Mouse (Mus musculus): ENCODE measurements around the gene Fam53a. TPM values are rescaled to one million over a fixed set of nuclear protein-coding genes. Genes with fewer than 3 reads are reported as not detected.

Fam53a gene
- polyA plus RNA-seq, 1 experiment from 2014 or later: 80.0 TPM

GRCm38 (mm10) chr5:33654424-33654823, 25.0 kb upstream of the Fam53a start:
- H3K4me2 ChIP-seq (replicated peaks): no peak overlapping the region
- H3K36me3 ChIP-seq: peaks cover 32% of the 10 kb centered on the region
- 91% methylated on average over 13 of the region's 13 CpGs for WGBS
- H3K27me3 ChIP-seq: no peaks in the 10 kb centered on the region
- H3K27ac ChIP-seq: no peak overlapping the region
- H3K4me3 ChIP-seq: no peak overlapping the region
- no peak for ATAC-seq (ENCODE audit: low FRiP score, low read depth)
- no peaks in the 10 kb centered on the region for H3K9me3 ChIP-seq
- peak overlapping the region; percentile 26; the same call in 1 of the 2 replicates for H3K9ac ChIP-seq
- H3K4me1 ChIP-seq: peaks cover 50% of the 10 kb centered on the region

- Histone ChIP-seq H3K27ac (peak overlapping the region; percentile 81; the same call in 1 of the 2 replicates), H3K9me3 (no peaks in the 10 kb centered on the region), H3K4me2 (replicated peaks) (peak overlapping the region; percentile 84), H3K27me3 (no peaks in the 10 kb centered on the region), H3K9ac (peak overlapping the region; percentile 63), H3K4me3 (peak overlapping the region; percentile 80), H3K36me3 (peaks cover 47% of the 10 kb centered on the region), H3K4me1 (peaks cover 46% of the 10 kb centered on the region)
- WGBS: 1% methylated on average over 9 of the region's 9 CpGs
- peak; percentile 20 for ATAC-seq (ENCODE audit: low FRiP score, low read depth)
Observed at GRCm38 (mm10) chr5:33652783-33653173, 23.3 kb upstream of the Fam53a start.

DNA sequence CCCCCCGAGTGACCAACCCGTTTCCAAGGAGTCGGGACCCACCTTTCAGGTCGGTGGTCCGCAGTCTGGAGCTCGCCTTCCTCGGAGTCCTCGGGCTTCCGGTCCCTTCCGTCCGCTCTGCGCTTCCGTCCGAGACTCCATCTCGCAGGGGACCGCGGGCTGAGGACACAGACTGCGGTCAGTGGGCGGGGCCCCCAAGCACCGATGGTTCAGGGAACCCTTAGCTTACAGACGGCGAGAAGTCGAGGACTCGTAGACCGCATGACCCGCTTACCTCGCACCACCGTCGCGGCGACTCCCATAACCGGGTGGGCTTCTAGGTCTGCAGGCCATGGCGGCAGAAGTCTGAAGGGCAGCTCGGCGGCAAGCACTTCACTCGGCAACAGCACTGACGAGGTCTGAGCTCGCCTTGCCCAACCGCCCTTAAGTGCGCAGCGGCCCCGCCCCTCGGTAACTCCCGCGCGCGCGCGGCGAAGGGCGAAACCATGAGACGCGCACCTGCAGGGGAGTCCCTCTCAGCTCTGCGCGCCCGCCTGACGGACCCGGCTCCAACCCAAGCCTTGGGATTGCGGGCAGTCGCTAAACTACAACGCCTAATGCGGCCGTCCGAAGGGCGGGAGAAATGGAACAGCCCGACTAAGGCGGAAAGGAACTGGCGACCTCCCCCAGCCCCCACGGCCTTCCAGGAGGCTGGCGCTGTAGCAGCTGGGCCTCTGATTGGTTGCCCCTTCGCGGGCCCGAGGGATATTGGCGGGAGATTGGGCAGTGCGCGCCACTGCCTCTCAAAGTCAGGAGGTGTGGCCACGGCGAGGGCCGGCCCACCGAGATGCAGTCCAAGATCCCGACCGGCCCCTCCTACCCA, 22.7 kb upstream of the Fam53a start, which contains the start of gene Slbp:
Gene Slbp (minus strand): TSS at position 654 of the 862 bp plus-strand sequence.
- Histone ChIP-seq H3K27me3 (no peaks in the 10 kb centered on the region), H3K9me3 (no peaks in the 10 kb centered on the region), H3K4me2 (replicated peaks) (peak within 1 kb of the TSS; percentile 84), H3K36me3 (peaks cover 53% of the 10 kb centered on the region), H3K4me3 (peak within 1 kb of the TSS; percentile 80), H3K4me1 (peaks cover 45% of the 10 kb centered on the region), H3K9ac (peak within 1 kb of the TSS; percentile 88), H3K27ac (peak within 1 kb of the TSS; percentile 93)
- WGBS: under 1% methylated on average over 82 of the region's 82 CpGs
- ATAC-seq (ENCODE audit: low FRiP score, low read depth): peak; percentile 97

- H3K27me3 ChIP-seq: no peaks in the 10 kb centered on the region
- H3K27ac ChIP-seq: peak overlapping the region; percentile 93
- peaks cover 39% of the 10 kb centered on the region for H3K4me1 ChIP-seq
- H3K36me3 ChIP-seq: peaks cover 58% of the 10 kb centered on the region
- 2% methylated on average over 11 of the region's 11 CpGs for WGBS
- peak overlapping the region; percentile 80 for H3K4me3 ChIP-seq
- H3K9ac ChIP-seq: peak overlapping the region; percentile 88
- no peaks in the 10 kb centered on the region for H3K9me3 ChIP-seq
- no peak for ATAC-seq (ENCODE audit: low FRiP score, low read depth)
- peak overlapping the region; percentile 84 for H3K4me2 ChIP-seq (replicated peaks)
Observed at GRCm38 (mm10) chr5:33651541-33651920, 22.1 kb upstream of the Fam53a start.

GRCm38 (mm10) chr5:33651017-33651416, 21.6 kb upstream of the Fam53a start:
- WGBS: 20% methylated on average over 2 of the region's 2 CpGs
- H3K27ac ChIP-seq: 0 out of 2 replicates have a peak overlapping the region, but pooled peaks have one; percentile 93

DNA sequence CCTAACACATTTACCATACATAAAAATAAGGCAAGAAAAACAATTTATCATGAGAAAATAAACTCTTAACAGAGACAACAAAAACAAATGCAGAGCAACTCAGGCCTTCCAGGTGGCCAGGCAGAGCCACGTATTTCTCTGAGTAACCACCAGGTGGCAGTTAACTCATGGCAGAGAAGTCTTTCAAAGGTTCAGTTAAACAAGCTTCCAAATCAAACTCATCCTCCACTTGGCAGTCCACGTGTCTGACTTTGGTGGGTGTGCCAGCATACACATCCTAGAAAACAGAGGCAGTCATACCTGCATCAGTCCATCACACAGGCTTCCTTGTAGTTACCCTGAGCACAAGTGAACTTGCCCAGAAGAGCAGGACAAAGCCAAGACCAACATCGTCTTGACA, 11.2 kb upstream of the Fam53a start:
- peaks cover 81% of the 10 kb centered on the region for H3K36me3 ChIP-seq
- ATAC-seq (ENCODE audit: low FRiP score, low read depth): no peak
- no peak overlapping the region for H3K9ac ChIP-seq
- H3K27me3 ChIP-seq: no peaks in the 10 kb centered on the region
- H3K4me3 ChIP-seq: no peak overlapping the region
- H3K4me2 ChIP-seq (replicated peaks): no peak overlapping the region
- no peaks in the 10 kb centered on the region for H3K9me3 ChIP-seq
- H3K4me1 ChIP-seq: no peaks in the 10 kb centered on the region
- no peak overlapping the region for H3K27ac ChIP-seq
- WGBS: 40% methylated on average over 3 of the region's 3 CpGs

More at GRCm38 (mm10) chr5:33651017-33651416, 21.6 kb upstream of the Fam53a start:
- Histone ChIP-seq H3K9ac (peak overlapping the region; percentile 88), H3K36me3 (peaks cover 64% of the 10 kb centered on the region), H3K9me3 (no peaks in the 10 kb centered on the region), H3K4me1 (peaks cover 34% of the 10 kb centered on the region), H3K27me3 (no peaks in the 10 kb centered on the region), H3K4me3 (peak overlapping the region; percentile 80), H3K4me2 (replicated peaks) (peak overlapping the region; percentile 84)
- ATAC-seq (ENCODE audit: low FRiP score, low read depth): no peak

DNA sequence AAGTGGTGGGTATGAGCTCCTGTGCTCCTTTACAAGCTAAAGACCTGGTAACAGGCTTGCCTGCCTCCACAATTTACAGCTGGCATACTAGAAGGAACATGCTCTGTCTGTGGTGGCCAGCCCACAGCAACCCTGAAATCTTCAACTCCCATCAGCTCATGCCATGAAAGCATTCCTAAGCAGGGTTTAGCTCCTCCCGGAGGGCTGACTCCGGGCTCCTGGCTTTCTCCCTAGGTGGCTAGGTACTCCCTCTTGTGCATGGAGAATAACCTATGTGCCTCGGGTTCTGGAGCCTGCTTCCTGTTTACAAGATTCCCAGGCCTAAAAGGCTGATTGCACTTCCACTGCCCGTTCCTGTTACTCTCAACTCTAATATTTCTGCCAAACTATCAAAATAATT, 9.4 kb upstream of the Fam53a start:
- no peak for ATAC-seq (ENCODE audit: low FRiP score, low read depth)
- WGBS: 61% methylated on average over 4 of the region's 4 CpGs

GRCm38 (mm10) chr5:33637606-33638350, 8.3 kb upstream of the Fam53a start:
- Histone ChIP-seq H3K9ac (no peak overlapping the region), H3K27me3 (no peaks in the 10 kb centered on the region), H3K27ac (no peak overlapping the region), H3K4me3 (no peak overlapping the region), H3K36me3 (peaks cover 64% of the 10 kb centered on the region), H3K4me2 (replicated peaks) (no peak overlapping the region), H3K9me3 (no peaks in the 10 kb centered on the region), H3K4me1 (no peaks in the 10 kb centered on the region)
- WGBS: 74% methylated on average over 3 of the region's 3 CpGs
- no peak for ATAC-seq (ENCODE audit: low FRiP score, low read depth)

More for the DNA sequence above, 9.4 kb upstream of the Fam53a start:
- Histone ChIP-seq H3K9me3 (no peaks in the 10 kb centered on the region), H3K36me3 (peaks cover 75% of the 10 kb centered on the region), H3K4me1 (no peaks in the 10 kb centered on the region), H3K4me2 (replicated peaks) (no peak overlapping the region), H3K27me3 (no peaks in the 10 kb centered on the region), H3K27ac (no peak overlapping the region), H3K4me3 (no peak overlapping the region), H3K9ac (no peak overlapping the region)

- Histone ChIP-seq H3K4me2 (replicated peaks) (no peak overlapping the region), H3K36me3 (peaks cover 43% of the 10 kb centered on the region), H3K4me3 (no peak overlapping the region), H3K4me1 (peaks cover 8% of the 10 kb centered on the region), H3K27me3 (no peaks in the 10 kb centered on the region), H3K9ac (no peak overlapping the region), H3K9me3 (no peaks in the 10 kb centered on the region), H3K27ac (no peak overlapping the region)
- WGBS: 94% methylated on average over 3 of the region's 3 CpGs
- no peak for ATAC-seq (ENCODE audit: low FRiP score, low read depth)
Observed at GRCm38 (mm10) chr5:33635361-33635760, 5.9 kb upstream of the Fam53a start.

- Histone ChIP-seq H3K4me1 (peaks cover 22% of the 10 kb centered on the region), H3K9ac (no peak overlapping the region), H3K9me3 (no peaks in the 10 kb centered on the region), H3K27ac (no peak overlapping the region), H3K36me3 (peaks cover 20% of the 10 kb centered on the region), H3K4me3 (no peak overlapping the region), H3K4me2 (replicated peaks) (no peak overlapping the region), H3K27me3 (no peaks in the 10 kb centered on the region)
- WGBS: 81% methylated on average over 1 of the region's 1 CpGs
- no peak for ATAC-seq (ENCODE audit: low FRiP score, low read depth)
Observed at GRCm38 (mm10) chr5:33632526-33632925, 3.1 kb upstream of the Fam53a start.

GRCm38 (mm10) chr5:33630615-33631014, 1.2 kb upstream of the Fam53a start:
- no peak for ATAC-seq (ENCODE audit: low FRiP score, low read depth)
- WGBS: 44% methylated on average over 4 of the region's 4 CpGs
- Histone ChIP-seq H3K27ac (peak overlapping the region; percentile 44; the same call in 1 of the 2 replicates), H3K4me1 (peaks cover 30% of the 10 kb centered on the region), H3K4me3 (peak overlapping the region; percentile 90), H3K36me3 (peaks cover 14% of the 10 kb centered on the region), H3K9me3 (no peaks in the 10 kb centered on the region), H3K9ac (peak overlapping the region; percentile 65; the same call in 1 of the 2 replicates), H3K27me3 (no peaks in the 10 kb centered on the region), H3K4me2 (replicated peaks) (peak overlapping the region; percentile 81)

GRCm38 (mm10) chr5:33630061-33630460, 626 bp upstream of the Fam53a start:
- no peak for ATAC-seq (ENCODE audit: low FRiP score, low read depth)
- WGBS: 2% methylated on average over 9 of the region's 9 CpGs
- peak overlapping the region; percentile 44; the same call in 1 of the 2 replicates for H3K27ac ChIP-seq

More at GRCm38 (mm10) chr5:33630061-33630460, 626 bp upstream of the Fam53a start:
- Histone ChIP-seq H3K9me3 (no peaks in the 10 kb centered on the region), H3K36me3 (peaks cover 10% of the 10 kb centered on the region), H3K4me2 (replicated peaks) (peak overlapping the region; percentile 81), H3K4me3 (peak overlapping the region; percentile 90), H3K4me1 (peaks cover 30% of the 10 kb centered on the region), H3K27me3 (no peaks in the 10 kb centered on the region), H3K9ac (peak overlapping the region; percentile 65)
